Mouse (Mus musculus): ENCODE results near the gene Mob3b.

DNA sequence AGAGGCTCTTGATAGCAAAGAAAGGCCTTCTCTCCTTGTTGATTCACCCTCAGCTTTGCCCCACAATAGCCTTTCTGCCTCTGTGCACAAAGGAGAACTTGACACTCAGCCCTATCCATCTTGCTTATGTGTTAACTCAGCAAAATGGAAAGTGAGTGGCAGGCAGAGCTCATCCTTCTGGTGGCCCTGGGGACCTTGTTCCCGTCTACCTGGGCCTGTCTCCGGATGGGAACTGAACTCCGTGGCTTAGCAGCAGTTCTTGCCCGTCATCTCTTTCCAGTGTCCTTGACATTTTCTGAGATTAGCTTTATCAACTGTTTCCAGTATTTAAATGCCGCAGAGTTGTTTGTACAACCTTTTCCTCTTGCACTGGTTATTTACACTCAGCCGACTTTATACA lies 173.8 kb downstream of the Mob3b start:
- no peak for TF ChIP-seq CTCF (IDR thresholded peaks at IDR 0.05; ENCODE audit: extremely low read depth, insufficient read depth, insufficient read length, insufficient replicate concordance)
- TF ChIP-seq POLR2A (IDR thresholded peaks at IDR 0.05; ENCODE audit: low read depth, low read length): no peak

Measured in spleen, adult 2 months (tissue).